Comparison of ENCODE assay signal across 8 mouse cellular contexts in the genomic region with DNA sequence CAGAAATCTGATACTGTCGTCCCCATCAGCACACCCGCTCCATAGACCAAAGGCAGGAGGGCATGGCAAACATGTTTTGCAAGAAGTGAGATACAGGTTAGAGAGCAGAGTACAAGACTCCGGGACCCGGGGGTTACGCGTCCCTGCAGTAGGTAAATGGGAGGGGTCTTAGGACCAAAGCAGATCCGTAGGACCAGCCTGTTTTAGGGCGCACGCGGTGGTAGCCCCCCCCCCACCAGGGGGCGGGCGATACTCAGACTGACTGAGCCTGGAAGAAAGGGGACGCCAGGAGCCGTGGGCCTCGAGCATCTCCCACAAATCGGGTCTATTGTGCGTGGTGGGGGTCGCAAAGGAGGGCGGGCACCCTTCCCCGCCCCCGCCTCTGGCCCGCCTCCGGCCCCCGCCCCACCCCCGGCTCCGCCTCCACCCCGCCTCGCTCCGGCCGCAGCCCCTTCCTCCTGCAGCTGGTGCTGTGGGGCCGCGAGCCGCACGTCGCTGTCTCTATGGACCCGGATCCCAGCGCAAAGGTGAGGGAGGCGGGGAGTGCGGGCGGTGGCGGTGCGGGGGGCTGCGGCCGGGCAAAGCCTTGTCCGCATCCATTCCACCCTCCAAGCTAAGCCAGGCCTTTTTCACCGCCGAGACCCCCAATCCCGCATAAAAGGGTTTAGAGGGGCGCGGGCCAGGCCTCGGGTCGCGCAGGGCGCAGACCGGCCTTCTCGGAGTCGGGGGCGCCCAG. TPM values are rescaled to one million over a fixed set of nuclear protein-coding genes. Genes with fewer than 3 reads are reported as not detected.
DNase-seq lines count a peak whose midpoint lies in the region; ATAC-seq and TF ChIP-seq lines count a peak whose summit lies in the region.

A gene (plus strand): TSS at position 271 of the 736 bp plus-strand sequence.

- peak within 1 kb of the TSS; percentile 99 for H3K4me2 ChIP-seq in embryonic facial prominence, embryonic 14.5 days (ENCODE audit: low read depth, low read length)
- peak within 1 kb of the TSS; percentile 77 for H3K4me2 ChIP-seq in hindbrain, embryonic 15.5 days
- H3K4me2 ChIP-seq in midbrain, postnatal 0 days (ENCODE audit: low read depth, low read length, poor library complexity, severe bottlenecking): peak within 1 kb of the TSS; percentile 81

- H3K36me3 ChIP-seq in heart, embryonic 10.5 days: 0 out of 2 replicates have a peak, but pooled peaks cover 5% of the 10 kb centered on the region
- peaks cover 6% of the 10 kb centered on the region; the same call in 1 of the 2 replicates for H3K36me3 ChIP-seq in embryonic facial prominence, embryonic 14.5 days (ENCODE audit: control insufficient read depth, insufficient read depth, low read length)
- peaks cover 8% of the 10 kb centered on the region for H3K36me3 ChIP-seq in hindbrain, embryonic 15.5 days
- peaks cover 9% of the 10 kb centered on the region for H3K36me3 ChIP-seq in midbrain, postnatal 0 days (ENCODE audit: insufficient read depth, low read length)

- intact Hi-C loops in left cerebral cortex, postnatal 4 days (cut with DNase I): loop anchor here (2.0 kb wide), 1 partner anchor 30 kb away; no protein-coding TSS in a partner anchor

- peak; percentile 83 for ATAC-seq in embryonic facial prominence, embryonic 14.5 days (ENCODE audit: low read depth)
- ATAC-seq in hindbrain, embryonic 15.5 days (ENCODE audit: low FRiP score, low read depth): peak; percentile 86
- peak; percentile 60 for ATAC-seq in midbrain, postnatal 0 days (ENCODE audit: low FRiP score)

- no peak for DNase-seq in heart, embryonic 10.5 days (ENCODE audit: low spot score)
- DNase-seq in heart, adult 8-10 months (ENCODE audit: low spot score): no peak
- peak; percentile 21 for DNase-seq in T-cell, adult 2 months (ENCODE audit: low spot score)
- peak; percentile 59 for DNase-seq in embryonic facial prominence, embryonic 14.5 days (ENCODE audit: low spot score)
- peak; percentile 66 for DNase-seq in left cerebral cortex, postnatal 4 days
- peak; percentile 67 for DNase-seq in midbrain, postnatal 0 days (ENCODE audit: low spot score)
- no peak for DNase-seq in spleen, postnatal 36 days (ENCODE audit: low spot score in 2 of 2)

- under 1% methylated on average over 54 of the region's 58 CpGs for WGBS in heart, embryonic 10.5 days
- under 1% methylated on average over 23 of the region's 58 CpGs for WGBS in embryonic facial prominence, embryonic 14.5 days
- under 1% methylated on average over 55 of the region's 58 CpGs for WGBS in hindbrain, embryonic 15.5 days
- under 1% methylated on average over 33 of the region's 58 CpGs for WGBS in midbrain, postnatal 0 days

- peak within 1 kb of the TSS; percentile 86 for H3K27ac ChIP-seq in heart, embryonic 10.5 days
- H3K27ac ChIP-seq in embryonic facial prominence, embryonic 14.5 days (replicated peaks; ENCODE audit: low read depth, low read length): peak within 1 kb of the TSS; percentile 44; the same call in 1 of the 2 replicates
- peak within 1 kb of the TSS; percentile 74 for H3K27ac ChIP-seq in hindbrain, embryonic 15.5 days (replicated peaks)
- peak within 1 kb of the TSS; percentile 65 for H3K27ac ChIP-seq in midbrain, postnatal 0 days (ENCODE audit: low read depth, low read length)

- H3K27me3 ChIP-seq in heart, embryonic 10.5 days (ENCODE audit: insufficient read depth, poor library complexity, severe bottlenecking): peaks cover 20% of the 10 kb centered on the region; the same call in 1 of the 2 replicates
- H3K27me3 ChIP-seq in embryonic facial prominence, embryonic 14.5 days (replicated peaks; ENCODE audit: control insufficient read depth, insufficient read depth, low read length): no peaks in the 10 kb centered on the region
- H3K27me3 ChIP-seq in hindbrain, embryonic 15.5 days: no peaks in the 10 kb centered on the region
- no peaks in the 10 kb centered on the region for H3K27me3 ChIP-seq in midbrain, postnatal 0 days (ENCODE audit: insufficient read depth, low read length)

- peaks cover 51% of the 10 kb centered on the region for H3K4me1 ChIP-seq in heart, embryonic 10.5 days
- peaks cover 14% of the 10 kb centered on the region for H3K4me1 ChIP-seq in embryonic facial prominence, embryonic 14.5 days (ENCODE audit: control insufficient read depth, insufficient read depth, low read length)
- H3K4me1 ChIP-seq in hindbrain, embryonic 15.5 days (replicated peaks): peaks cover 31% of the 10 kb centered on the region
- peaks cover 10% of the 10 kb centered on the region for H3K4me1 ChIP-seq in midbrain, postnatal 0 days (ENCODE audit: insufficient read depth, low read length)

- peak within 1 kb of the TSS; percentile 75 for H3K4me3 ChIP-seq in heart, embryonic 10.5 days
- peak within 1 kb of the TSS; percentile 75 for H3K4me3 ChIP-seq in embryonic facial prominence, embryonic 14.5 days (ENCODE audit: low read depth, low read length)
- H3K4me3 ChIP-seq in hindbrain, embryonic 15.5 days: peak within 1 kb of the TSS; percentile 78
- H3K4me3 ChIP-seq in midbrain, postnatal 0 days (ENCODE audit: low read depth, low read length): peak within 1 kb of the TSS; percentile 71

- peak; percentile 65 for TF ChIP-seq CTCF in midbrain, postnatal 0 days (IDR thresholded peaks at IDR 0.05)

- H3K9me3 ChIP-seq in heart, embryonic 10.5 days: no peaks in the 10 kb centered on the region
- H3K9me3 ChIP-seq in embryonic facial prominence, embryonic 14.5 days (ENCODE audit: control insufficient read depth, low read length): no peaks in the 10 kb centered on the region
- H3K9me3 ChIP-seq in hindbrain, embryonic 15.5 days: no peaks in the 10 kb centered on the region
- H3K9me3 ChIP-seq in midbrain, postnatal 0 days (ENCODE audit: low read length): no peaks in the 10 kb centered on the region

- peak within 1 kb of the TSS; percentile 83 for H3K9ac ChIP-seq in embryonic facial prominence, embryonic 14.5 days (ENCODE audit: low read depth, low read length)
- peak within 1 kb of the TSS; percentile 84 for H3K9ac ChIP-seq in hindbrain, embryonic 15.5 days
- H3K9ac ChIP-seq in midbrain, postnatal 0 days (replicated peaks; ENCODE audit: low read length, poor library complexity, severe bottlenecking): peak within 1 kb of the TSS; percentile 96

RNA-seq across cellular contexts. Expression of the gene that starts here (rescaled TPM):
- 1.3 and 3.4 TPM in 2 replicates for polyA plus RNA-seq in heart, embryonic 10.5 days (2016; fragmentation: Nextera tagmentation; extraction: Ambion mirVana)
- under 1 TPM in 3 of 4 experiments, not detected in 1; 0.25 to 0.46 (median 0.44) TPM for total RNA-seq in heart, adult 8-10 months (2022)
- polyA plus RNA-seq in embryonic facial prominence, embryonic 14.5 days (2014; fragmentation: Nextera tagmentation; extraction: Ambion mirVana): 2.9 and 4.3 TPM in 2 replicates
- 17.3 and 18.9 TPM in 2 replicates for polyA plus RNA-seq in hindbrain, embryonic 15.5 days (2015; fragmentation: Nextera tagmentation; extraction: Ambion mirVana)
- total RNA-seq in left cerebral cortex, postnatal 4 days (2021): 100 to 1,000 TPM; 116 to 123 TPM
- total RNA-seq in midbrain, postnatal 0 days (2014; rRNA removed): 63.2 and 74.8 TPM in 2 replicates
- polyA plus RNA-seq in midbrain, postnatal 0 days (2015; fragmentation: Nextera tagmentation; extraction: Ambion mirVana): 17.5 and 18.7 TPM in 2 replicates

Comparison
In these comparisons a context has a peak if more than half of its experiments do, and no peak if none do; other contexts are left out.
1. RNA of the gene that starts here (total RNA-seq): 116 to 123 TPM in left cerebral cortex, postnatal 4 days and 63.2 to 74.8 TPM in midbrain, postnatal 0 days; 0.25 to 0.46 TPM in heart, adult 8-10 months; every median in the first group is over 10 times any median in the second.
2. DNase-seq: peak in T-cell, adult 2 months (single experiment), embryonic facial prominence, embryonic 14.5 days (single experiment), left cerebral cortex, postnatal 4 days (single experiment) and midbrain, postnatal 0 days (single experiment); none in heart, embryonic 10.5 days (single experiment), heart, adult 8-10 months (single experiment) and spleen, postnatal 36 days (0 of 2).
3. Peak in every context shown above with its lines, with median percentiles within 50 percentile points of each other: H3K27ac ChIP-seq, H3K4me3 ChIP-seq, ATAC-seq, H3K4me2 ChIP-seq and H3K9ac ChIP-seq.